15 mouse cellular contexts compared by ENCODE assay signal in genomic region chr1:133382552-133383155, GRCm38 (mm10). TPM values are rescaled to one million over a fixed set of nuclear protein-coding genes. Genes with fewer than 3 reads are reported as not detected.
DNase-seq lines count a peak whose midpoint lies in the region; ATAC-seq and TF ChIP-seq lines count a peak whose summit lies in the region.
"Had no signal": no experiment of that assay in that cellular context is flagged by ENCODE, and none has a peak within 500 bp of the region (broad histone marks: within the 10 kb centered on the region; RNA-seq: fewer than 3 reads in every experiment).

No protein-coding gene starts in this region.

- H3K9me3 ChIP-seq in forebrain, embryonic 13.5 days (replicated peaks): no peaks in the 10 kb centered on the region
- no peaks in the 10 kb centered on the region for H3K9me3 ChIP-seq in forebrain, postnatal 0 days (ENCODE audit: low read length)
- no peaks in the 10 kb centered on the region for H3K9me3 ChIP-seq in kidney, embryonic 16.5 days (ENCODE audit: low read length)
- no peaks in the 10 kb centered on the region for H3K9me3 ChIP-seq in hindbrain, embryonic 12.5 days (replicated peaks)
- H3K9me3 ChIP-seq in midbrain, embryonic 16.5 days (replicated peaks; ENCODE audit: control insufficient read depth, low read length, poor library complexity, severe bottlenecking): no peaks in the 10 kb centered on the region
- H3K9me3 ChIP-seq: embryonic facial prominence, embryonic 15.5 days; G1E; lung, embryonic 15.5 days; stomach, embryonic 15.5 days had no signal

- WGBS in forebrain, embryonic 13.5 days: 62% methylated on average over 12 of the region's 12 CpGs
- 62% methylated on average over 12 of the region's 12 CpGs for WGBS in forebrain, postnatal 0 days
- WGBS in kidney, embryonic 16.5 days: 63% methylated on average over 12 of the region's 12 CpGs
- WGBS in hindbrain, embryonic 12.5 days: 39% methylated on average over 12 of the region's 12 CpGs
- 52% methylated on average over 12 of the region's 12 CpGs for WGBS in midbrain, embryonic 16.5 days

- peaks cover 23% of the 10 kb centered on the region for H3K4me1 ChIP-seq in forebrain, embryonic 13.5 days
- H3K4me1 ChIP-seq in forebrain, postnatal 0 days (ENCODE audit: insufficient read depth): no peaks in the 10 kb centered on the region
- H3K4me1 ChIP-seq in kidney, embryonic 16.5 days (ENCODE audit: insufficient read depth, low read length): peaks cover 26% of the 10 kb centered on the region
- H3K4me1 ChIP-seq in hindbrain, embryonic 12.5 days: peaks cover 30% of the 10 kb centered on the region
- peaks cover 7% of the 10 kb centered on the region for H3K4me1 ChIP-seq in midbrain, embryonic 16.5 days (ENCODE audit: control insufficient read depth, insufficient read depth, low read length)

- H3K9ac ChIP-seq in forebrain, embryonic 13.5 days: 0 out of 2 replicates have a peak overlapping the region, but pooled peaks have one; percentile 21
- H3K9ac ChIP-seq in forebrain, postnatal 0 days: no peak overlapping the region
- no peak overlapping the region for H3K9ac ChIP-seq in kidney, embryonic 16.5 days (replicated peaks; ENCODE audit: low read length)
- peak overlapping the region; percentile 42; the same call in 1 of the 2 replicates for H3K9ac ChIP-seq in hindbrain, embryonic 12.5 days
- peak overlapping the region; percentile 17; the same call in 1 of the 2 replicates for H3K9ac ChIP-seq in midbrain, embryonic 16.5 days (ENCODE audit: low read depth, low read length)
- H3K9ac ChIP-seq: embryonic facial prominence, embryonic 15.5 days; lung, embryonic 15.5 days; stomach, embryonic 15.5 days had no signal

- no peak for DNase-seq in forebrain, postnatal 0 days
- DNase-seq in kidney, adult 11 months: no peak
- no peak for DNase-seq in adrenal gland, postnatal 25 days
- DNase-seq: layer of hippocampus, adult 9-11 months had no signal

- no peak overlapping the region for H3K4me3 ChIP-seq in forebrain, embryonic 13.5 days
- H3K4me3 ChIP-seq in forebrain, postnatal 0 days (ENCODE audit: low read depth, low read length): no peak overlapping the region
- H3K4me3 ChIP-seq in kidney, embryonic 16.5 days (ENCODE audit: low read length): no peak overlapping the region
- H3K4me3 ChIP-seq in hindbrain, embryonic 12.5 days: no peak overlapping the region
- H3K4me3 ChIP-seq in midbrain, embryonic 16.5 days (ENCODE audit: low read depth, low read length): no peak overlapping the region
- H3K4me3 ChIP-seq: embryonic facial prominence, embryonic 15.5 days; lung, embryonic 15.5 days; stomach, embryonic 15.5 days had no signal

- 0 out of 2 replicates have a peak, but pooled peaks cover 6% of the 10 kb centered on the region for H3K27me3 ChIP-seq in forebrain, embryonic 13.5 days
- no peaks in the 10 kb centered on the region for H3K27me3 ChIP-seq in forebrain, postnatal 0 days (ENCODE audit: insufficient read depth, low read length)
- H3K27me3 ChIP-seq in kidney, embryonic 16.5 days (ENCODE audit: insufficient read depth, low read length): no peaks in the 10 kb centered on the region
- H3K27me3 ChIP-seq in hindbrain, embryonic 12.5 days: no peaks in the 10 kb centered on the region
- H3K27me3 ChIP-seq in midbrain, embryonic 16.5 days (ENCODE audit: control insufficient read depth, insufficient read depth, low read depth, low read length): no peaks in the 10 kb centered on the region
- H3K27me3 ChIP-seq: embryonic facial prominence, embryonic 15.5 days; lung, embryonic 15.5 days; stomach, embryonic 15.5 days had no signal

- TF ChIP-seq CTCF in forebrain, postnatal 0 days (IDR thresholded peaks at IDR 0.05; ENCODE audit: low read depth): no peak

- 0 out of 2 replicates have a peak overlapping the region, but pooled peaks have one; percentile 10 for H3K27ac ChIP-seq in forebrain, embryonic 13.5 days
- H3K27ac ChIP-seq in forebrain, postnatal 0 days (ENCODE audit: low read depth, low read length): no peak overlapping the region
- H3K27ac ChIP-seq in kidney, embryonic 16.5 days (ENCODE audit: low read length): peak overlapping the region; percentile 45
- H3K27ac ChIP-seq in hindbrain, embryonic 12.5 days: peak overlapping the region; percentile 76
- H3K27ac ChIP-seq in midbrain, embryonic 16.5 days (ENCODE audit: low read length): no peak overlapping the region
- H3K27ac ChIP-seq: embryonic facial prominence, embryonic 15.5 days; lung, embryonic 15.5 days; stomach, embryonic 15.5 days had no signal

- H3K36me3 ChIP-seq in forebrain, embryonic 13.5 days (ENCODE audit: poor library complexity, severe bottlenecking): peaks cover 37% of the 10 kb centered on the region
- no peaks in the 10 kb centered on the region; the same call in 1 of the 2 replicates for H3K36me3 ChIP-seq in forebrain, postnatal 0 days (ENCODE audit: insufficient read depth)
- peaks cover 47% of the 10 kb centered on the region for H3K36me3 ChIP-seq in kidney, embryonic 16.5 days (ENCODE audit: insufficient read depth, low read length)
- H3K36me3 ChIP-seq in hindbrain, embryonic 12.5 days: peaks cover 38% of the 10 kb centered on the region
- no peaks in the 10 kb centered on the region for H3K36me3 ChIP-seq in midbrain, embryonic 16.5 days (ENCODE audit: control insufficient read depth, insufficient read depth, low read length)
- H3K36me3 ChIP-seq: embryonic facial prominence, embryonic 15.5 days; G1E had no signal

- no peak for ATAC-seq in forebrain, embryonic 13.5 days
- no peak for ATAC-seq in forebrain, postnatal 0 days
- ATAC-seq in kidney, embryonic 16.5 days (ENCODE audit: low FRiP score, low TSS enrichment): no peak
- ATAC-seq in hindbrain, embryonic 12.5 days (ENCODE audit: low FRiP score): peak; percentile 22; the same call in 1 of the 2 replicates
- no peak for ATAC-seq in midbrain, embryonic 16.5 days
- ATAC-seq in megakaryocyte progenitor cell, adult 5-6 weeks (replicated peaks; ENCODE audit: poor library complexity): no peak

- no peak overlapping the region for H3K4me2 ChIP-seq in forebrain, embryonic 13.5 days
- no peak overlapping the region for H3K4me2 ChIP-seq in forebrain, postnatal 0 days (ENCODE audit: low read depth)
- no peak overlapping the region for H3K4me2 ChIP-seq in kidney, embryonic 16.5 days (replicated peaks; ENCODE audit: low read depth, low read length)
- H3K4me2 ChIP-seq in hindbrain, embryonic 12.5 days (replicated peaks): no peak overlapping the region
- no peak overlapping the region for H3K4me2 ChIP-seq in midbrain, embryonic 16.5 days (ENCODE audit: low read length)
- H3K4me2 ChIP-seq: embryonic facial prominence, embryonic 15.5 days; lung, embryonic 15.5 days; stomach, embryonic 15.5 days had no signal

RNA-seq across cellular contexts. Expression of gene Etnk2, which starts 19.3 kb away (rescaled TPM):
- 2.9 TPM in 2 replicates for polyA plus RNA-seq in forebrain, embryonic 13.5 days (2015; fragmentation: Nextera tagmentation; extraction: Ambion mirVana)
- 15.5 and 25.3 TPM in 2 replicates for total RNA-seq in forebrain, postnatal 0 days (2014; rRNA removed)
- 10.3 and 17.6 TPM in 2 replicates for polyA plus RNA-seq in forebrain, postnatal 0 days (2015; fragmentation: Nextera tagmentation; extraction: Ambion mirVana)
- polyA plus RNA-seq in kidney, embryonic 16.5 days (2015; fragmentation: Nextera tagmentation; extraction: Ambion mirVana): 3.9 and 4.9 TPM in 2 replicates
- polyA plus RNA-seq in hindbrain, embryonic 12.5 days (2016; fragmentation: Nextera tagmentation; extraction: Ambion mirVana): 5.2 and 5.6 TPM in 2 replicates
- 24.6 and 26.5 TPM in 2 replicates for polyA plus RNA-seq in midbrain, embryonic 16.5 days (2015; fragmentation: Nextera tagmentation; extraction: Ambion mirVana)
- total RNA-seq in adrenal gland, postnatal 25 days (2021): 5.9 and 6.3 TPM in 2 replicates
- not detected in 2 replicates for total RNA-seq in megakaryocyte progenitor cell, adult 5-6 weeks (2015)
- not detected in 2 replicates for total RNA-seq in megakaryocyte progenitor cell, adult 5-6 weeks (2017)
- polyA plus RNA-seq: G1E had no signal

RNA-seq across cellular contexts. Expression of gene Ren1, which starts 32.3 kb away (rescaled TPM):
- not detected in 2 replicates for polyA plus RNA-seq in forebrain, embryonic 13.5 days (2015; fragmentation: Nextera tagmentation; extraction: Ambion mirVana)
- 0.14 and 0.15 TPM in 2 replicates for total RNA-seq in forebrain, postnatal 0 days (2014; rRNA removed)
- polyA plus RNA-seq in forebrain, postnatal 0 days (2015; fragmentation: Nextera tagmentation; extraction: Ambion mirVana): 0.12 and 0.88 TPM in 2 replicates
- 412 and 490 TPM in 2 replicates for polyA plus RNA-seq in kidney, embryonic 16.5 days (2015; fragmentation: Nextera tagmentation; extraction: Ambion mirVana)
- 0.99 and 1.9 TPM in 2 replicates for polyA plus RNA-seq in hindbrain, embryonic 12.5 days (2016; fragmentation: Nextera tagmentation; extraction: Ambion mirVana)
- polyA plus RNA-seq in midbrain, embryonic 16.5 days (2015; fragmentation: Nextera tagmentation; extraction: Ambion mirVana): 0.35 TPM in 1 of 2 replicates, not detected in the other
- total RNA-seq in adrenal gland, postnatal 25 days (2021): 3.9 and 6.0 TPM in 2 replicates
- not detected in 2 replicates for total RNA-seq in megakaryocyte progenitor cell, adult 5-6 weeks (2015)
- total RNA-seq in megakaryocyte progenitor cell, adult 5-6 weeks (2017): not detected in 2 replicates
- total RNA-seq: G1E; gastrocnemius, postnatal 14 days; left cerebral cortex, postnatal 4 days had no signal
- polyA plus RNA-seq: G1E had no signal

RNA-seq across cellular contexts. Expression of gene Sox13, which starts 41.5 kb away (rescaled TPM):
- polyA plus RNA-seq in forebrain, embryonic 13.5 days (2015; fragmentation: Nextera tagmentation; extraction: Ambion mirVana): 5.8 and 6.8 TPM in 2 replicates
- total RNA-seq in forebrain, postnatal 0 days (2014; rRNA removed): 8.0 and 9.7 TPM in 2 replicates
- 2.0 and 3.0 TPM in 2 replicates for polyA plus RNA-seq in forebrain, postnatal 0 days (2015; fragmentation: Nextera tagmentation; extraction: Ambion mirVana)
- polyA plus RNA-seq in kidney, embryonic 16.5 days (2015; fragmentation: Nextera tagmentation; extraction: Ambion mirVana): 11.5 and 12.8 TPM in 2 replicates
- polyA plus RNA-seq in hindbrain, embryonic 12.5 days (2016; fragmentation: Nextera tagmentation; extraction: Ambion mirVana): 17.5 and 19.2 TPM in 2 replicates
- 5.3 and 7.4 TPM in 2 replicates for polyA plus RNA-seq in midbrain, embryonic 16.5 days (2015; fragmentation: Nextera tagmentation; extraction: Ambion mirVana)
- 20.0 and 21.3 TPM in 2 replicates for total RNA-seq in adrenal gland, postnatal 25 days (2021)
- total RNA-seq in megakaryocyte progenitor cell, adult 5-6 weeks (2015): 3.5 and 3.8 TPM in 2 replicates
- 0.98 and 2.2 TPM in 2 replicates for total RNA-seq in megakaryocyte progenitor cell, adult 5-6 weeks (2017)

Comparison
In these comparisons a context has a peak if more than half of its experiments do, and no peak if none do; other contexts are left out.
1. H3K27ac ChIP-seq: peak in forebrain, embryonic 13.5 days (single experiment), kidney, embryonic 16.5 days (single experiment) and hindbrain, embryonic 12.5 days (single experiment); none in forebrain, postnatal 0 days (single experiment) and midbrain, embryonic 16.5 days (single experiment).
2. H3K9ac ChIP-seq: peak in forebrain, embryonic 13.5 days (single experiment), hindbrain, embryonic 12.5 days (single experiment) and midbrain, embryonic 16.5 days (single experiment); none in forebrain, postnatal 0 days (single experiment) and kidney, embryonic 16.5 days (single experiment).
3. RNA of gene Ren1, which starts 32.3 kb away (polyA plus RNA-seq): 412 to 490 TPM in kidney, embryonic 16.5 days; 0.99 to 1.9 TPM in hindbrain, embryonic 12.5 days, 0.12 to 0.88 TPM in forebrain, postnatal 0 days, 0.35 TPM in midbrain, embryonic 16.5 days and not detected in forebrain, embryonic 13.5 days; every median in the first group is over 100 times any median in the second.